Mouse (Mus musculus): Measurements from ENCODE around the gene Sbk3. TPM values are rescaled to one million over a fixed set of nuclear protein-coding genes. Genes with fewer than 3 reads are reported as not detected.
"Not testable (repeated sequence)": the region's sequence is repeated elsewhere in the genome, so short reads cannot be mapped to it uniquely, and the experiment has no call there.

The Sbk3 gene
- total RNA-seq (2021), result 10 to 100 TPM in 1 of 2 experiments, 1 to 10 TPM in 1; 1.8 to 15.5 TPM
- long read RNA-seq, experiment 1, result 0 reads
- long read RNA-seq, experiment 2, result 0 reads

DNA sequence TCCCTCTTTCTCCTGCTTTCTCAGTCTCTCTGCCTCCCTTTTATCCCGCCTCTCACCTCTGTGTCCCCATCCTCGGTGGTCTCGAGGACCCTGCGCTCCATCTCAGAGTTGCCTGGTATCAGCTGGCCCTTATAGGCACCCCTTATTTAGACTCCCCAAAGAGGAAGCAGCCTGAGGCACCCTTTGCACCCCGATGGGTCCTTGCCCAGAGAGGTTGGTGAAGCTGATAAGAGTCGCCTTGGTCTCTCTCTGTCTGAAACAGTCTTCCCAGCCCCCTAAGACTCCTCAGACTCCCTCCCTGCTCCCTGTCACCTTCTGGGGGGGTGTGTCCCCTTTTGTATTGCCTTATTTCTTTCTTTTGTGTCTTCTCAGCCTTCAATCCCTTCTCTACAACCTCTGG, at the start of gene Sbk3:
Gene Sbk3, minus strand, starts transcription at position 101 of the 400 bp plus-strand sequence.
- no peak for DNase-seq (ENCODE audit: low spot score)

DNA sequence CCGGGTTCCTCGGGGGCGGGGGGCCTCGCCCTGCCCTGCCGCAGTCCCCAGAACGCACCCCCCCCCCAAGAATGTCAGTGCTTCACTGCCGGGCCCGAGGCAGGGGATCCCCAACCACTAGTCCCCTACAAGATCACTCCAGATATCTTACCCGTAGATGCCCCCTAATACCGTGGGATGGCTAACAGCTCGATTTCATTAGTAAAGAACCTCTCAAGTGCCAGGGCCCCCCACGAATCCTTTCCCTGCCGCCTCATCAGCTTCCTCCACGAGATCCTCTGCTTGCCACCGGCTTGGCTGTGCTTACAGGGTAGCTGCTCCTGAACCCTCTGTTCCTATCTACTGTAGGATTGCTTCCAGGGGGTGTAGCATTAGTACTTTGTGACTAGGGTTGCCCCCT, 49.7 kb upstream of the Sbk3 start:
- DNase-seq (ENCODE audit: low spot score), result peak; percentile 27

DNA sequence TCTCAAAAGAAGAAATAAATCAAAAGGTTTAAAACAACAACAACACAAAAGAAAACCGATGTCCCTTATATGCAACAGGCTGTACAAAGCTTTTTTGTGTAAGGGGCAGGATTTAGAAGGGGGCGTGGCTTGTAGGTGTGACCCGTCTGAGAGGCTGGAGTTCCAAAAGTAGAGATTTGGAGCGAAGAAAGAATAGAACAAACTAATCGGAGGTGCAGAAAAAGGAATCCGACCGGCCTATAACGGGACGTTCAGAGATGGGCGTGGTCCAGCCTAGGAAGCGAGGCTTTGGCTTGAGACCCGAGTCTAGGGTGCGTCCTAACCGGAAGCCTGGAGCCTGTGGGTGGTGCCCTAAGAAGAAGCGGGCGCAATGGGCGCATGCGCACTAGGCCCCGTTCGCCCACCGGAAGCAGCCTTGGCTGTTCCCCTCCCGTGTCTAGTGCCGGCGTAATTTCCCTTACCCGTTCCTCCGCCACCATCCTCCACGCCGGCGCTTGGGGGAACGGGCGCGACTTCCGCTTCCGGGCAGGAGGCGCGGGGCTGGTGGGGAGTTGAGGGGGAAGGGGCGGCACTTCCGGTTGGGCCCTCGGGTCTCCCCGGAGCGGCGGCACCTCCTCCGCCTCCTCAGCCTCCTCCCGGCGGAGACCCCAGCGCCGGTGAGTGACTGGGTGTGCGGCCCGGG, 49.2 kb upstream of the Sbk3 start, which contains the start of the genes Zfp865 and Ccdc106:
Gene Zfp865, plus strand, starts transcription at position 377 of the 682 bp plus-strand sequence.
Gene Ccdc106, plus strand, starts transcription at position 554 of the 682 bp plus-strand sequence.
- peak; percentile 99 for DNase-seq (ENCODE audit: low spot score)

DNA sequence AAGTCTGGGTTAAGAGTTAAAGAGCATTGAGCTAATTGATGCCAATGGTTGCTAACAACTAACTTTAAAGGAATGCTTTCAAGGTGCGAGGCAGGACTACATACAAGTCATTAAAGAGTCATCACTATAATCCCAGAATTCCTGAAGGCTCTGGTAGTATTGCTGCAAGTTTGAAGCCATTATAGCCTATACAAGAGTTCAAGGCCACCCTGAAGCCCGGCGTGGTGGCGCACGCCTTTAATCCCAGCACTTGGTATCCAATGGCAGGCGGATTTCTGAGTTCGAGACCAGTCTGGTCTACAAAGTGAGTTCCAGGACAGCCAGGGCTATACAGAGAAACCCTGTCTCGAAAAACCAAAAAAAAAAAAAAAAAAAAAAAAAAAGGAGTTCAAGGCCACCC, 48.6 kb upstream of the Sbk3 start:
- not testable (repeated sequence) for DNase-seq (ENCODE audit: low spot score)

DNA sequence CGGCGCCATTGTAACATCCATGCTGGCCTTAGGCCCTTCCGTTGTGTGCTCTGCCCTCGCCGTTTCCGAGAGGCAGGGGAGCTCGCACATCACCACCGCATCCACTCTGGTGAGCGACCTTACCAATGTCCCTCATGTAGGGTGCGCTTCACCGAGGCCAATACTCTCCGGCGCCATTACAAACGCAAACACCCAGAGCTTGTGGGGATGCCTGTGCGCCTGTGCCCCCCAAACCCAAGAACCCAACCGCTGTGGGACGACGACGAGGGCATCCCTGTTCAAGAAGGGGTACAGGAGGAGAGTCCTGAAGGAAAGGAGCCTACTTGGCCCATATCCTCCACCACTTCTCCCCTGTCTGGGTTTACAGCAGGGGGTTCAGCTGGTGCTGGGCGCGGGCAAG, 47.0 kb upstream of the Sbk3 start:
- no peak for DNase-seq (ENCODE audit: low spot score)

DNA sequence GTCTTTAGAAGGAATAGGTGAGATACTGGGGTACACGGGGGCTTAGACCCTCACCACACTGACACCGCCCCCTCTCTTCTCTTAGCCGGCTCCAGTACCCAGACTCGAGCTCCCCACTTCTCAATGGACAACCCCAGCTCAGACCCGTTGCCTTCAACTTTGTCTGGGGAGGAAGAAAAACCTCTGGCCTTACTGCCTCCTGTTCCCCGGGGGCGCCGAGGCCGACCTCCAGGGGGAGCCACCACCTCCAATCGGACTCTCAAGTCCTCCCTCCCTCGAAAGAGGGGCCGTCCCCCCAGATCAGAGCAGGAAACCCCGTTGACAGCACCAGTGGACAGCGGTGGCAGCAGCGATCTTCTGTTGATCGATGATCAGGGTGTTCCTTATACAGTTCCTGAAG, 46.4 kb upstream of the Sbk3 start:
- DNase-seq (ENCODE audit: low spot score), result no peak

DNA sequence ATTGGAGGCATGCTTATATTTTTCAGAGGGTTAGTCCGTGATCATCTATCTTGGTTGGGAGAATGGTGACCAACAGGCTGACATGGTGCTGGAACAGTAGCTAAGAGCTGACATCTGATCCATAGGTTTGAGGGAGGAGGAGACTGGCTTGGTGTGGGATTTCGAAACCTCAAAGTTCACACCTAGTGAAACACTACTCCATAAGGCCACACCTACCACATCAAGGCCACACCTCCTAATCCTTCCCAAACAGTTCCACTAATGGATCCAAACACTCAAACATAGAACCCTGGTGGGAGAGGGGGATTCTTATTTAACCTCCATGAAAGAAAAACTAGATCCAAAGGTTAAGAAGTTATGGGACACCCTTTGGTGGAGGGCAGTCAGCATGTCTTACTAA, 46.0 kb upstream of the Sbk3 start:
- no peak for DNase-seq (ENCODE audit: low spot score)

DNA sequence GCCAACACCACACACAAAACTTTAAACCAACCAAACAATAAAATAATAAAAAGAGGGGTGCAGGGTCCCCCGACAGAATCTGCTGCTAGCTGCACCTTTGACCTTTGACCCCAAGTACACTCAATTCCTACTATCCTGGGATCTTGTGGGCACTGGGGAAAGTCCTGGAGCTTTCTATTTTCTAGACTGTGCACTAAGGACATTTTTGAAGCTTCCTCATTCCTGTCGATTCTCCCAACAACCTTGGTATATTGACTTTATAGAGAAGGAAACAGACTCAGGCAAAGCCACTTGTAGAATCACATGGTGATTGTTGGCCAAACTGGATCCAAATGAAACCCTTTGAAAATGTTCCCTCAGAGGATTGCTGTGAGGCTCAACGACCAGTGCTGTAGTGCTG, 45.1 kb upstream of the Sbk3 start:
- no peak for DNase-seq (ENCODE audit: low spot score)

DNA sequence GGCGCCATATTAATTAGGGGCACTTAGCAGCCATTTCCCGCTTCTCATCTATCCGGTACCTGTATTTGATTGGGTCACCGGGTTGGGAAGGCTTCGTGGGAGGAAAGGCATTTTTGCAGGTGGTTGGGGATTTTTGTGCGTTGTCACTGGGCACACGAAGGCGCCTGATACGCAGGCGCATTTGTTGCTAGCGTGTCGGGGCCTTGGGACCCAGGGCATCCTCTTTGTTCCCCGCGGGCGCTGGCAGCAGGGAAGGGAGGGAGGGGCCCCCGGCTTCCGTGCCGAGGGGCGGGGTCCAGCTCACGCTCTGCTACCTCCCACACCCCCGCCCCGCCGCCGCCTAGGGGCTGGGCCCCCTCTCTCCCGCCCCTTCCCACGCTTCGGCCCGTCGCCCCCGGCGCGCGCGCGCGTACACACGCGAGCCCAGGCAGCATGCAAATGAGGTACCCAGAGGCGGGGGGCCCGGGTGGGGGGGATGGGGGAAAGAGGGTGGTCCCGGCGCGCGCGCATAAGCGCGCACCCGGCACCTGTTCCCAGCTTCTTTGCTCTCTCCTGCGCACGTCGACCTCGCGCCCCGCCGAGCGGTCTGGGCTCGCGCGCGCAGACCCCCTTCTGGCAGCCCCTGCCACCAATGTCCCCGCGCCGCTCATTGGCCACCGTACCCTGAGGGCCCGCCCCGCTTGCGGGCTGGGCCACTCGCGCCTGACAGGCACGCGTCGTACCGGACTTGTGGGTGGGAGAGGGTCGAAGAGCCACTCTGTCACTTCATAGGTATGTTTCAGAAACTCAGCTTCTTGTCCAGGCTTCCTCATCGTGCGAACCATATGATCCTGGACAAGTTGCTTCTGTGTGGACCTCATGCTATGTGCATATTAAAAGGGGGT, 44.4 kb upstream of the Sbk3 start, which contains the start of gene Gm44973:
Gene Gm44973, plus strand, starts transcription at position 379 of the 884 bp plus-strand sequence.
- DNase-seq (ENCODE audit: low spot score), result peak; percentile 89

DNA sequence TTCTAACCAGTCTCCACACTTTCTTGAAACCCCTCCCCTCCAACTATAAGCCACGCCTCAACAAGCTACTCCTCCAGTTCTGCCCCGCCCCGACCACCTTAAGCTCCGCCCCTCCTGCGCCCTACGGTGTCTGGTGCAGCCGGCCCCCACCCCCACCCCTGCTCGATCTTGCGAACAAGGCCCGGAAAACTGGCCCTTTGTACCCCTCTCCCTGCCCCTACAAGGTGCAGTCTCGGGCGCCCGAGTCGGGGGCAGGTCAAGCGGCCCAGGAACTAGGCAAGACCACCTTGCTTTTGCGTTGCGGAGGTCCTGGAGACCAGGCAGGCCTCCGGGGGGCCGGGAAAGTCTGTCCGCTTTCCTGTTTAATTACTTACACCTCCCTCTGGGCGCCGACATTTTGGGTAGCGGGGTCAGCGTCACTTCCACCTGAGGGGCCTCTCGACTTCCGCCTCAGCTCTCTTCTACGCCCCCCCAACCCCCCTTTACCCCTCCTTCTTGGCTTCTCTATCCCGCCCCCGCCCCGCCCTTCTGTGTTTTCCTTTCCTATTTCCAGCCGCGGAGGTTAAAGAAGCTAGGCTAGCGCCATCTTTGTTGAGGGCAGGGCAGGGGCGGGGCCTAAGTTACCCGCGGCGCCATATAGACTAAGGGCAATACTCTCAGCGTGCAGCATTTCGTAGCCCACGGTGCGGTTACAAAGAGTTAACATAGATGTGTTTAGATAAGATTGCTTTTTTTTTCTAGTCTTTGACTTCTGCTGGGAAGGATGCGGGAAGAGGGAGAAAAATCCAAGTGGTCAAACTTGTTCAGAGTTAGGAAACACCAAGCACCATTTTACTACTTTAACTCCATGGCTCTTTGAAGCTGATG, 43.5 kb upstream of the Sbk3 start, which contains the start of the genes Zfp524 and Fiz1:
Gene Zfp524, plus strand, starts transcription at position 165 of the 867 bp plus-strand sequence.
Gene Fiz1, minus strand, starts transcription at position 447 of the 867 bp plus-strand sequence.
- DNase-seq (ENCODE audit: low spot score), result peak; percentile 97

DNA sequence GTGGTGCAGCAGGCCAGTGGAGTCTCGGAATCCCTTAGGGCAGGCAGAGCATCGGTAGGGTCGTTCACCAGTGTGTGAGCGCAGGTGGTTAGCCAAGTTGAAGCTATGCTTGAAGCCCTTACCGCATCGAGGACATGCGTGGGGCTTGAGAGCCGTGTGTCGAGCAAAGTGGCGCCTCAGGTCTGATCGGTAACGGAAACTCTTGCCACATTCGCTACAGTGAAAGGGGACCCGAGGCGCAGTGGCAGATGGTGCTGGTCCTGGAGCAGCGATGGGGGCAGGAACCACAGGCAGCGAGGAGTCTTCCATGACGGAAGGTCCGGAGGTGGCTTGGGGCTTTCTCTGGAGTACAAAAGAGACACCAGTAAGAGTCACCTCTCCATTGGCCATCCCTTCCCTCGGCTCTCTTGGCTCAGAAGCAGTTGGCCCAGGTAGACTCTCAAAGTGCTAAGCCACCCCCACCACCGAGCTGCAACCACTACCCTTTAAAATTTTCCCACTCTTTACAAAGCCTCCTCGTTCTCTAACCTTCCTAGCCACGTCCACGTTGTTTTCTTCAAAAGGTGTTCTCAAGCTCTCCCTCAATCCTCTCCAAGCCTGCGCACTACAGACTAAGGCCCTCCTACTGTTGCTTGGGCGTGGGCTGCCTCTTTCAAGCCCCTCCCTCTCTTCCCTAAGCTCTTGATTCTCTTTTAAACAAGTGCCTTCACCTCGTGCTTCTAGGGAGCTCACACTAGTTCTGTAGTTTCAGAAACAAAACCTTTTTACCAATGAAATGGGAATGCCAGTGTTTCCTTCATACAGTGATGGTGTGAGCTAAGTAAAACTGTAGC, 41.9 kb upstream of the Sbk3 start:
- no peak for DNase-seq (ENCODE audit: low spot score)

DNA sequence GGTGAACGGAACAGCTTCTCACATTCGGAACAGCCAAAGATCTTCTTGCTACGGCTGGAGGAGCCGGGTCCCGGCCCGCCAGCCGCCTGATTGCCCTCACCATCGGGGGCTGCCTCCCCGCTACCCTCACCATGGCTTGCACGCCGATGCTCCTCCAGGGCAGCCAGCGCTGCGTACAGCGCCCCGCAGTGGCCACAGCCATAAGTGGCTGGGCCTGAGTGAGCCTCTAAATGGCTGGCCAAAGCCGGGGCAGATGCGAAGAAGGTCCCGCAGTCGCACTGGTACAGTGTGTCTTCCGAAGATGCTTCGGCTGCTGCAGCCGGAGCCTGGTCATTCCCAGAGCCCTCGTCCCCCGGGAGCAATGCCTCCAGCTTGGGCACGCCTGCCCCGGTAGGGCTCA, 37.3 kb upstream of the Sbk3 start:
- no peak for DNase-seq (ENCODE audit: low spot score)

DNA sequence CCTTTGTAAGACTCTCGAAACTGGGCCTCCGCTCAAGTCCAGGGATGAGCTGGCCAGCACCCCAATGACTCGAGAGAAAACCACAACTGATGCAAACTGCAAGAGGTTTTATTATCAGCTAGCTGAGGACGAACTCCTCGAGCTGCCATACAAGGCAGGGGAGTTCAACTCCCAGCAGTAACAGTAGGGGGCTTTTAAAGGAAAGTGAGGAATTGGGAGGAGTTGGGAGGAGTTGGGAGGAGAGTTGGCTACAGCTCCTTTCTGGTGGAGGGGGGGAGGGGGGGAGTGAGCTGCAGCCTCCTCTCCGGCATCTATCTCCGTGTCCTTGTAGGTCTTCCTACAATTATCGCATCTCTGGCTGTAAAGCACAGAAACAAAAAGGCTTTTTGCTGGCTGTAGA, 31.9 kb upstream of the Sbk3 start:
- not testable (repeated sequence) for DNase-seq (ENCODE audit: low spot score)

DNA sequence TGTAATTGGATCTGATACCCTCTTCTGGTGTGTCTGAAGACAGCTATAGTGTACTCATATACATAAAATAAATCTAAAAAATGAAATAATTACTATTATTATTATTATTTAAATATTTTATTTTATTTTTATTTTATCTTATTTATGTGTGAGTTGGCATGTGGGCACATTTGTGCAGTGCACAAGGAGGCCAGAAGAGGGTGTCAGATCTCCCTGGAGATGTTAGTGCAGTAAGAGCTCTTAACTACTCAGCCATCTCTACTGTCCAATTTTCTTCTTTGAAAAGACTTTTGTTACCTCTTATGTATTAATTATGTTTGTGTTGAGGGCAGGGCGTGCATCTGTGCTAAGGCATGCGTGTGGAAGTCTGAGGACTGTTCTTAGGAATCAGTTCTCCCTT, 28.9 kb upstream of the Sbk3 start:
- no peak for DNase-seq (ENCODE audit: low spot score)

DNA sequence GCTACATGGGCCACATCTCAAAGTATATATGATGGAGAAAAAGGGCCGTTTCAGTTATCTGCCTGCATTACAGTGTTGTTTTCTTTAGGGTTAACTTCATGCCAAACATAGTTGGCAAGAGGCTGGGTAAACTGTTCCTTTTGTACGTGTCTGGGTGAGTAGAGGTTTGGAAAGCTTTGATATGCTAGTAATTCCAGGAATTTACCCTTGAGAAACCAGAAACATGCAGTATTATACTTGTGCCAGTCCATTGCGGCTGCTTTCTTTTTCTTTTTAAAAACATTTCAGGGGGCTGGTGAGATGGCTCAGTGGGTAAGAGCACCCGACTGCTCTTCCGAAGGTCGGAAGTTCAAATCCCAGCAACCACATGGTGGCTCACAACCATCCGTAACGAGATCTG, 26.0 kb upstream of the Sbk3 start:
- no peak for DNase-seq (ENCODE audit: low spot score)

DNA sequence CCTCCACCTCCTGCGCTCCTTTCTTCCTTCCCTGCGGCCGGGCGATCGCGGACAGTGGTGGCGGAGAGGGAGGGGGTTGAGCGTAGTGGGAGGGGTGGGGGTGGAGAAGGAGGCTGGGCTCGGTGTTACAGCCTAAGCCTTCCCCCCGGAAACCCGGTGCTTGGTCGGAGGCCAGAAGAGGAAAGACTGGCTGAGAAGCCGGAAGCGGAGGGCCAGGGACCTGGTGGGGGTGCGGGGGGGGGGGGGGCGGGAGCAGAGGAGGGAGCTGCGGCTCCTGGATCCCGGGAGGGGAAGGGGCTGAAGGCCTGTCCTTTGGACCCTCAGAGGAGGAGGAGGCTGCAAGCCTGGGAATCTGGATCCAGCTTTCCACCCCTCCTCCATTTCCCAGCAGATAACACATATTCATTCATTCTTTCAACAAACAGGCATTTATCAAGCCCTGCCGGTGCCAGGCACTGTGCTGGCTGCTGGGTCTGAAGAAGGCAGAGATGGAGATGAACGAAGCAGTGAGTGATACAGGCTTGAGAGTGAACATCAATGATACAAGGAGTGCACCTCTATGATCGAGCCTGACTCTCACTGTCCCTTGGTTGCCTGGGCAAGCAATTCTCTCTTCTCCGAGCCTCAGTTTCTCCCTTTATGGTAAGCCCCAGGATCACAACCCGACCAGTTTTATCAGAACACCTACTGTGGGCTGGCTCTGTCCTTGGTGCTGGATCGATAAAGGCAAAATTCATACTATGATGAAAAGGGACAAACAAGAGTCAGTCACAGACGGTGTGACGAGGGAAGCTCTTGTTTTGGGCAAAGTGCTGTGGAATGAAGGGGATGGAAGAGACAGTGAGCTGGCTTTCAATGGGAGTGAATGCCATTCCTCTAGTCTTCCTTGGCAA, 25.3 kb upstream of the Sbk3 start, which contains the start of gene Zfp579:
Gene Zfp579, minus strand, starts transcription at position 156 of the 893 bp plus-strand sequence.
- peak; percentile 94 for DNase-seq (ENCODE audit: low spot score)

DNA sequence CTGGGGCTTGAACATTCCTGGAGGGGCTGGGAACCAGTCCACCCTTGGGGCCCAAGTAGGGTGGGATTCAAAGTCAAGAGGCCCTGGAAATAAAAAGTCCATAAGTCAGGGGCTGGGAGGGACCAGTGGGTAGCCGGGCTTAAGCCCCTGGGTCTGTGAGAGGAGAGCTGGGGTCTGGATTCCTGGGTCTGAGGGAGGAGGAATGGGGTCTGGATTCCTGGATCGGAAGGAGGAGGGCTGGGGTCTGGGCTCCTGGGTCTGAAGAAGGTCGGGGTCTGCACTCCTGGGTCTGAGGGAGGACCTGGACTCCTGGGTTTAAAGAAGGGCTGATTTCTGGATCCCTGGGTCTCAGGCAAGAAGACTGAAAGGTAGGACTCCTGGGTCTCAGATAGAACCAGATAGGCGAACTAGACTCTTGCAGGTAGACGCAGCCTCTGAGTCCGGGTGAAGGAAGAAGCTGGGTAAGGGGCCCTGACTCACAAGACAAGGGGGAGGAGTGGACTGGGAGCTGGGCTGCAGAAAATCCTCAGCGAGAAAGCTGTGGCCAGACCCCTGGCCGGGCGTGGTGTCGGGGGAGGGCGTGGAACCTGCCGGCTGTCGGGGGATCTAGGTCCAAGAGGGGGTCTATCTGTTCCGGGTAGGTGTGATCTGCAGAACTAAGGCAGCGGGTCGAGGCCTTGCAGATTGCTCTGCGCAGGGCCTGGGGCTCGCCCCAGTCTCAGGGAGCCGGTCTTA, 24.5 kb upstream of the Sbk3 start:
- no peak for DNase-seq (ENCODE audit: low spot score)

DNA sequence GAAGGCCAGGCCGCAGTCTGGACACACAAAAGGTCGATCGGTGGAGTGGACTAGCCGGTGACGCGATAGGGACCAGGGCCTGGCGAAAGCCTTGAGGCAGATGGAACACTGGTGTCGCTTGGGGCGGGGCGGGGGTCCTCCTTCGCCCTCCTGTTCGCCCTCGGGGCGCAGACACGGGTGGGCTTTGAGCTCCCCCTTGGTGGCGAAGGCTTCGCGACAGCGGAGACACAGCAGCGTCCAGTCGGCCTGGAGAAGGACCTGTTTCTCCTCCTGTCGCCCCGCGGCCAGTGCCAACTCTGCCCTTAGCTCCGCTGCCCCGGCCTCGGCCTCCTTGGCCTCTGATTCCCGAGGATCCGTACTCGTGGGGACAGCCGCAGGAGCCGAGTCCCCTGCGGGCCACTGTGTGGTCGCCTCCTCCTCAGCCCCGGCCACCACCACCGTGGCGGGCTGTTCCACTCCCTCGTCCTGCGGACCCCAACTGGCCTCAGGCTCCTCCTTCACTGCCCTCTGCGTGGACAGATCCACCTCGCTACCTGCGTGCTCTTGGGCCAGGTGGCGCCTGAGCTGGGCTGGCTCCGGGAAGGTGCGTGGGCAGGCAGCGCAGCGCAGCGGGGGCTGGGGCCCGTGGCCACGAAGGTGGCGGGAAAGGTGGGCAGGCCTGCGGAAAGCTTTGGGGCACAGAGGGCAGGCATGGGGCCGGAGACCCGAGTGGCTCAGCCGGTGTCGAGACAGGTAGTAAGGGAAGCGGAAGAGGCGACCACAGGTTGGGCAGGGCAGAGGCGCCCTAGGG, 23.2 kb upstream of the Sbk3 start:
- no peak for DNase-seq (ENCODE audit: low spot score)

Measured in gastrocnemius, adult 18-20 months (tissue).